Mouse (Mus musculus): ENCODE measurements around the gene Foxn3. TPM values are rescaled to one million over a fixed set of nuclear protein-coding genes. Genes with fewer than 3 reads are reported as not detected.

The Foxn3 gene
- polyA plus RNA-seq, 1 experiment from 2014 or later, result 15.7 TPM

- ATAC-seq, result no peak
- DNase-seq (ENCODE audit: low read depth, low spot score), result no peak
- no peaks in the 10 kb centered on the region for H3K27me3 ChIP-seq
- TF ChIP-seq CTCF (IDR thresholded peaks at IDR 0.05), result no peak
- ChIA-PET POLR2A (no interaction called here), CTCF (interaction anchor here (1.0 kb wide), 1 partner anchor 18 kb away, joined by 3 read pairs; no protein-coding TSS in a partner anchor)
- in situ Hi-C loops (cut with MboI; ENCODE audit: low pct_unique_long_range_greater_than_20kb), result no loop called here
Measured at GRCm38 (mm10) chr12:99464291-99464690, 99.1 kb downstream of the Foxn3 start.

GRCm38 (mm10) chr12:99462846-99463245 lies 100.5 kb downstream of the Foxn3 start:
- in situ Hi-C loops (cut with MboI; ENCODE audit: low pct_unique_long_range_greater_than_20kb), result no loop called here
- ChIA-PET POLR2A (interaction anchor here (0.7 kb wide), 1 partner anchor 39 kb away, joined by 3 read pairs; no protein-coding TSS in a partner anchor), CTCF (no interaction called here)
- TF ChIP-seq CTCF (IDR thresholded peaks at IDR 0.05), result no peak
- H3K27me3 ChIP-seq, result no peaks in the 10 kb centered on the region
- ATAC-seq (no peak), DNase-seq (ENCODE audit: low read depth, low spot score) (no peak)

GRCm38 (mm10) chr12:99462302-99462701 lies 101.1 kb downstream of the Foxn3 start:
- DNase-seq (ENCODE audit: low read depth, low spot score) (no peak), ATAC-seq (no peak)
- no peak for TF ChIP-seq CTCF (IDR thresholded peaks at IDR 0.05)
- CTCF ChIA-PET, result no interaction called here
- in situ Hi-C loops (cut with MboI; ENCODE audit: low pct_unique_long_range_greater_than_20kb), result no loop called here
- POLR2A ChIA-PET, result interaction anchor here (0.7 kb wide), 1 partner anchor 40 kb away, joined by 3 read pairs; no protein-coding TSS in a partner anchor
- H3K27me3 ChIP-seq, result no peaks in the 10 kb centered on the region

GRCm38 (mm10) chr12:99457521-99458205 lies 105.7 kb downstream of the Foxn3 start:
- no peak for TF ChIP-seq CTCF (IDR thresholded peaks at IDR 0.05)
- CTCF ChIA-PET, result no interaction called here
- H3K27me3 ChIP-seq, result no peaks in the 10 kb centered on the region
- no peak for ATAC-seq
- DNase-seq (ENCODE audit: low read depth, low spot score), result no peak
- POLR2A ChIA-PET, result no interaction called here
- in situ Hi-C loops (cut with MboI; ENCODE audit: low pct_unique_long_range_greater_than_20kb), result no loop called here

- in situ Hi-C loops (cut with MboI; ENCODE audit: low pct_unique_long_range_greater_than_20kb), result no loop called here
- POLR2A ChIA-PET, result no interaction called here
- DNase-seq (ENCODE audit: low read depth, low spot score) (no peak), ATAC-seq (no peak)
- CTCF ChIA-PET, result interaction anchor here (0.7 kb wide), 1 partner anchor 23 kb away, joined by 3 read pairs; no protein-coding TSS in a partner anchor
- H3K27me3 ChIP-seq, result no peaks in the 10 kb centered on the region
- TF ChIP-seq CTCF (IDR thresholded peaks at IDR 0.05), result no peak
Measured at GRCm38 (mm10) chr12:99455580-99455979, 107.8 kb downstream of the Foxn3 start.

GRCm38 (mm10) chr12:99454394-99454793 lies 109.0 kb downstream of the Foxn3 start:
- in situ Hi-C loops (cut with MboI; ENCODE audit: low pct_unique_long_range_greater_than_20kb), result no loop called here
- ATAC-seq, result no peak

GRCm38 (mm10) chr12:99453797-99454196 lies 109.6 kb downstream of the Foxn3 start:
- no peak for ATAC-seq
- CTCF ChIA-PET, result no interaction called here
- no peak for TF ChIP-seq CTCF (IDR thresholded peaks at IDR 0.05)
- no peak for DNase-seq (ENCODE audit: low read depth, low spot score)
- POLR2A ChIA-PET, result no interaction called here
- in situ Hi-C loops (cut with MboI; ENCODE audit: low pct_unique_long_range_greater_than_20kb), result no loop called here
- no peaks in the 10 kb centered on the region for H3K27me3 ChIP-seq

More at GRCm38 (mm10) chr12:99454394-99454793, 109.0 kb downstream of the Foxn3 start:
- DNase-seq (ENCODE audit: low read depth, low spot score), result no peak
- H3K27me3 ChIP-seq, result no peaks in the 10 kb centered on the region
- no peak for TF ChIP-seq CTCF (IDR thresholded peaks at IDR 0.05)
- ChIA-PET CTCF (no interaction called here), POLR2A (no interaction called here)

- POLR2A ChIA-PET, result no interaction called here
- in situ Hi-C loops (cut with MboI; ENCODE audit: low pct_unique_long_range_greater_than_20kb), result no loop called here
- no peak for TF ChIP-seq CTCF (IDR thresholded peaks at IDR 0.05)
- H3K27me3 ChIP-seq, result no peaks in the 10 kb centered on the region
- CTCF ChIA-PET, result no interaction called here
- ATAC-seq (no peak), DNase-seq (ENCODE audit: low read depth, low spot score) (no peak)
Measured at GRCm38 (mm10) chr12:99450076-99450475, 113.3 kb downstream of the Foxn3 start.

- in situ Hi-C loops (cut with MboI; ENCODE audit: low pct_unique_long_range_greater_than_20kb), result no loop called here
- CTCF ChIA-PET, result no interaction called here
- no peak for ATAC-seq
- H3K27me3 ChIP-seq, result no peaks in the 10 kb centered on the region
- POLR2A ChIA-PET, result no interaction called here
- no peak for TF ChIP-seq CTCF (IDR thresholded peaks at IDR 0.05)
- DNase-seq (ENCODE audit: low read depth, low spot score), result no peak
Measured at GRCm38 (mm10) chr12:99447791-99448190, 115.6 kb downstream of the Foxn3 start.

GRCm38 (mm10) chr12:99445018-99445674 lies 118.2 kb downstream of the Foxn3 start:
- DNase-seq (ENCODE audit: low read depth, low spot score) (peak; percentile 27), ATAC-seq (no peak)
- CTCF ChIA-PET, result interaction anchor here (1.3 kb wide), 1 partner anchor 19 kb away, joined by 3 read pairs; no protein-coding TSS in a partner anchor
- H3K27me3 ChIP-seq, result no peaks in the 10 kb centered on the region
- TF ChIP-seq CTCF (IDR thresholded peaks at IDR 0.05), result no peak
- in situ Hi-C loops (cut with MboI; ENCODE audit: low pct_unique_long_range_greater_than_20kb), result no loop called here
- POLR2A ChIA-PET, result interaction anchor here (1.0 kb wide), 1 partner anchor 22 kb away, joined by 3 read pairs; no protein-coding TSS in a partner anchor

GRCm38 (mm10) chr12:99442819-99443218 lies 120.6 kb downstream of the Foxn3 start:
- in situ Hi-C loops (cut with MboI; ENCODE audit: low pct_unique_long_range_greater_than_20kb), result no loop called here
- DNase-seq (ENCODE audit: low read depth, low spot score), result no peak
- no peaks in the 10 kb centered on the region for H3K27me3 ChIP-seq
- ATAC-seq, result no peak
- ChIA-PET POLR2A (no interaction called here), CTCF (no interaction called here)
- TF ChIP-seq CTCF (IDR thresholded peaks at IDR 0.05), result no peak
